Mouse (Mus musculus) activated CD4-positive, CD25-positive, alpha-beta regulatory T cell, adult 4 months (primary cell): ENCODE measurements around the gene Trim72. TPM values are rescaled to one million over a fixed set of nuclear protein-coding genes. Genes with fewer than 3 reads are reported as not detected.

Experiments used
- ATAC-seq: one replicate; pipeline ENCODE4 v1.8.0; 2017
- polyA plus RNA-seq, 2 experiments: library from polyadenylated mRNA; unstranded; fragments of 100-300 nt; shearing (Covaris generic); gene quantifications; one replicate each; pipeline ENCODE4 v1.2.1; 2017

The Trim72 gene
- under 1 TPM in 1 of 2 experiments, not detected in 1; 0.36 TPM for polyA plus RNA-seq

GRCm38 (mm10) chr7:128003688-128004087, at the start of gene Trim72:
Gene Trim72 (plus strand): TSS chr7:128003949.
- no peak for ATAC-seq

GRCm38 (mm10) chr7:127959364-127959763, 44.4 kb upstream of the Trim72 start:
- no peak for ATAC-seq

- ATAC-seq: no peak
Observed at GRCm38 (mm10) chr7:127966371-127966918, 37.3 kb upstream of the Trim72 start.

GRCm38 (mm10) chr7:127967004-127967921, 36.5 kb upstream of the Trim72 start, which contains the start of gene Fus:
Gene Fus (plus strand): TSS chr7:127967457.
- peak; percentile 82 for ATAC-seq

- peak; percentile 55 for ATAC-seq
Observed at GRCm38 (mm10) chr7:127967922-127968828, 35.6 kb upstream of the Trim72 start.

- ATAC-seq: no peak
Observed at GRCm38 (mm10) chr7:127974413-127974930, 29.3 kb upstream of the Trim72 start.

- ATAC-seq: no peak
Observed at GRCm38 (mm10) chr7:127978856-127979255, 24.9 kb upstream of the Trim72 start.

- ATAC-seq: no peak
Observed at GRCm38 (mm10) chr7:127980606-127981005, 23.1 kb upstream of the Trim72 start.

- ATAC-seq: no peak
Observed at GRCm38 (mm10) chr7:127988904-127989303, 14.8 kb upstream of the Trim72 start.

GRCm38 (mm10) chr7:127991643-127992487, 11.9 kb upstream of the Trim72 start:
- ATAC-seq: no peak

GRCm38 (mm10) chr7:127992488-127993340, 11.0 kb upstream of the Trim72 start:
- ATAC-seq: no peak

GRCm38 (mm10) chr7:127993341-127993977, 10.3 kb upstream of the Trim72 start, which contains the start of gene Pycard:
Gene Pycard (minus strand): TSS chr7:127993867.
- ATAC-seq: peak; percentile 93

- no peak for ATAC-seq
Observed at GRCm38 (mm10) chr7:127999436-127999835, 4.3 kb upstream of the Trim72 start.

- ATAC-seq: no peak
Observed at GRCm38 (mm10) chr7:128000068-128000950, 3.4 kb upstream of the Trim72 start.

- ATAC-seq: no peak
Observed at GRCm38 (mm10) chr7:128003098-128003497, 651 bp upstream of the Trim72 start.

- no peak for ATAC-seq
Observed at GRCm38 (mm10) chr7:128004150-128004486, 369 bp downstream of the Trim72 start.

GRCm38 (mm10) chr7:128004487-128005362, 976 bp downstream of the Trim72 start:
- no peak for ATAC-seq

- ATAC-seq: no peak
Observed at GRCm38 (mm10) chr7:128006193-128006592, 2.4 kb downstream of the Trim72 start.
